Mouse (Mus musculus) neural tube, embryonic 15.5 days (tissue): ENCODE data around the gene Foxb1. TPM values are rescaled to one million over a fixed set of nuclear protein-coding genes. Genes with fewer than 3 reads are reported as not detected.

Experiments used
- ATAC-seq: fragments of 200-750 bp; cut with Nextera tagmentation; 2 replicates; pipeline ENCODE4 v1.8.0; 2017; ENCODE audit warnings: mild to moderate bottlenecking, moderate TSS enrichment, moderate library complexity; ENCODE audit not compliant: low FRiP score
- H3K27ac ChIP-seq: fragments of 300-500 bp; sonication (generic); replicated peaks from 2 replicates; pipeline ENCODE4 v1.5.1; 2015; ENCODE audit warnings: mild to moderate bottlenecking, inconsistent platforms
- H3K27me3 ChIP-seq: fragments of 300-500 bp; sonication (generic); replicated peaks from 2 replicates; pipeline ENCODE4 v1.6.1; 2015; ENCODE audit warnings: inconsistent platforms
- H3K36me3 ChIP-seq: fragments of 300-500 bp; sonication (generic); 2 replicates; pipeline ENCODE4 v1.6.1; 2015; ENCODE audit warnings: inconsistent platforms
- H3K4me1 ChIP-seq: fragments of 300-500 bp; sonication (generic); 2 replicates; pipeline ENCODE4 v1.6.1; 2015; ENCODE audit warnings: inconsistent platforms
- H3K4me2 ChIP-seq: fragments of 300-500 bp; sonication (generic); 2 replicates; pipeline ENCODE4 v1.6.1; 2015; ENCODE audit warnings: inconsistent platforms, mild to moderate bottlenecking, moderate library complexity
- H3K4me3 ChIP-seq: fragments of 300-500 bp; sonication (generic); replicated peaks from 2 replicates; pipeline ENCODE4 v1.5.1; 2015; ENCODE audit warnings: mild to moderate bottlenecking, inconsistent platforms
- H3K9ac ChIP-seq: fragments of 300-500 bp; sonication (generic); replicated peaks from 2 replicates; pipeline ENCODE4 v1.6.1; 2015; ENCODE audit warnings: mild to moderate bottlenecking, inconsistent platforms
- H3K9me3 ChIP-seq: fragments of 300-500 bp; sonication (generic); replicated peaks from 2 replicates; pipeline ENCODE4 v1.6.1; 2016; ENCODE audit warnings: inconsistent platforms
- WGBS: fragments of 180-500 bp; shearing (Covaris S2); methylation state at CpG from one replicate; pipeline ENCODE4 v1.1.7; 2015; ENCODE audit warnings: mixed read lengths; 5-methylcytosine and 5-hydroxymethylcytosine counted together
- polyA plus RNA-seq: library from polyadenylated mRNA; unstranded; fragments of >200 nt; fragmentation: Nextera tagmentation; extraction: Ambion mirVana; gene quantifications from 2 replicates; pipeline ENCODE4 v1.2.1, GENCODE M21; 2015

Foxb1 gene
- polyA plus RNA-seq, 1 experiment from 2014 or later, result 7.4 TPM

GRCm38 (mm10) chr9:69712714-69713525 lies 47.8 kb downstream of the Foxb1 start:
- H3K4me3 ChIP-seq, result no peak overlapping the region
- peaks cover 20% of the 10 kb centered on the region; the same call in 1 of the 2 replicates for H3K4me1 ChIP-seq
- H3K27me3 ChIP-seq, result 0 out of 2 replicates have a peak, but pooled peaks cover 2% of the 10 kb centered on the region
- no peak overlapping the region for H3K4me2 ChIP-seq
- no peaks in the 10 kb centered on the region for H3K36me3 ChIP-seq
- 0 out of 2 replicates have a peak, but pooled peaks cover 3% of the 10 kb centered on the region for H3K9me3 ChIP-seq
- no peak overlapping the region for H3K9ac ChIP-seq
- no peak for ATAC-seq
- 12% methylated on average over 12 of the region's 12 CpGs for WGBS
- peak overlapping the region; percentile 64; the same call in 1 of the 2 replicates for H3K27ac ChIP-seq

Other genes with a start within 250 kb of the Foxb1 start
- 58.9 and 68.7 TPM in 2 replicates for gene Bnip2, start 228.5 kb upstream of the Foxb1 start, polyA plus RNA-seq